Mouse (Mus musculus): ENCODE measurements around the gene Olfr520.
"Not testable (repeated sequence)": the region's sequence is repeated elsewhere in the genome, so short reads cannot be mapped to it uniquely, and the experiment has no call there.

Olfr520 gene

DNA sequence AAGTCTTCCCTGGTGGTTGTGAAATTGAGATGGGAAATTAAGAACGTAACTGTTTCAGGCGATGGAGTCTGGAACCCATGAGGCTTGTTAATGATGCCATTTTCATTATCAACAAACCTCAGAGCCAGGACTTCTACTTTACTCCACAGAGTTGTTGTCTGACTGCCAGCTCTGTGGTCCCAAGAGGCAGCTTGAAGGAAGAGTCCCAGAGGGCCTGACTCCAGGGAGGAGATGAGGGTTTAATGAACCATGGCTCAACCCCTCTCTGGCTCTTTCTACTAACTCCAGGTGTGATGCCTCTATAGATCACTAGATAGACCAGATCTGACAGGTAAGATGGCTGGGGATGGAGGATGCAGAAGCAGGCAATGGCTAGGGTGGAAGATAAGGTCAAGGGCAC is at the start of gene Olfr520:
TSS of gene Olfr520 (plus strand) at position 301 of the 400 bp plus-strand sequence.
- no peak for DNase-seq (ENCODE audit: low read depth, low spot score)

GRCm38 (mm10) chr7:99680771-99681170 is 49.3 kb upstream of the Olfr520 start:
- DNase-seq (ENCODE audit: low read depth, low spot score) = no peak

- DNase-seq (ENCODE audit: low read depth, low spot score) = no peak
Measured at GRCm38 (mm10) chr7:99684086-99684485, 46.0 kb upstream of the Olfr520 start.

GRCm38 (mm10) chr7:99690819-99691218 is 39.3 kb upstream of the Olfr520 start:
- DNase-seq (ENCODE audit: low read depth, low spot score) = no peak

GRCm38 (mm10) chr7:99692396-99692795 is 37.7 kb upstream of the Olfr520 start:
- no peak for DNase-seq (ENCODE audit: low read depth, low spot score)

DNA sequence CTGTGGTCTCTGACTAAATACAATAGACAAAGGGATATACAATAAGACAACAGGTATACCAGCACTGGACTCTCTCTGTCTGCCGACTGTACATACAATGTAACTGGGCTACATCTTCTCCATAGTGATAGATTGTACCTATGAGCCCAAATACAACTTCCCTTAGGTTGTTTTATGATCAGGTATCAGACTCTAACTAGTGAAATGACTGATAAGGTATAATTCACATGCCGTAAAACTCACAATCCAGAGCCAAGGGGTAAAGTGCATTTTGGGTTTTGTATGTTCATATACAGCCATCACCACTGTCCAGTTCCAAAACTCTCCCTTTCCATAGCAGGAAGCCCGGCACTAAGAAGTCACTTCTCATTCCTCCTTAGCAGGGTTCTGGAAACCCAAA is 36.7 kb upstream of the Olfr520 start:
- DNase-seq (ENCODE audit: low read depth, low spot score) = no peak

DNA sequence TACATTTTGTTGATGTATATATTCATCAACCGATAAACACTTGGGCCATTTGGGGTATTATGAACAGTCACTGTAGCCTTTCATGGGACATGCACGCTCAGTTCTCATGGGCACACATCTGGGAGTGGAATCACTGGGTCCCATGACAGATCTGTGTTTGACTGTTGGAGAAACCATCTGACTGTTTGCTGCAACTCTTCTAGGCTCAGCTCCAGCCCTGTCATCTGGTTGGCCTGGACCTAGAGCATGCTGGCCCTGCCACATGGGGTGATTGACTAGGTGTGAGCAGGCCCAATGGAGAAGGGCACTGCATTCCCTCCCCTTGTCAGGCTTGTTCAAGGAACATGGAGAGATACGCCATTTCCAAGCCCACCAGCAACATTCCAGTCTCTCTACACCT is 36.1 kb upstream of the Olfr520 start:
- no peak for DNase-seq (ENCODE audit: low read depth, low spot score)

DNA sequence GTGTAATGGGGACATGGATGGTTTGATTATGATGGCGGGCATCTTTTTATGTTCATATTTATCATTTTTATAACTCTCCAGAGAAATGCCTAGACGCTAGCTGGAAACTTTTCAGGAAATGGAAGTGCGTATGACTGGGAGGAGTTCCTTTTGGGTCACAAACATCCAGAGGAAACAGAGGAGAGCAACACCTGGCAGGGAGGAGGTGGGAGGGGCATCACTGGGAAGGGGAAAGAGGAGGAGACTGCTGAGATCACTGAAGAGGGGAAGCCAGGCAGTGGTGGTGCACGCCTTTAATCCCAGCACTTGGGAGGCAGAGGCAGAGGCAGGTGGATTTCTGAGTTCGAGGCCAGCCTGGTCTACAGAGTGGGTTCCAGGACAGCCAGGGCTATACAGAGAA is 35.6 kb upstream of the Olfr520 start:
- DNase-seq (ENCODE audit: low read depth, low spot score) = not testable (repeated sequence)

GRCm38 (mm10) chr7:99695471-99696057 is 34.5 kb upstream of the Olfr520 start:
- DNase-seq (ENCODE audit: low read depth, low spot score) = no peak

- DNase-seq (ENCODE audit: low read depth, low spot score) = no peak
Measured at GRCm38 (mm10) chr7:99698576-99698975, 31.5 kb upstream of the Olfr520 start.

DNA sequence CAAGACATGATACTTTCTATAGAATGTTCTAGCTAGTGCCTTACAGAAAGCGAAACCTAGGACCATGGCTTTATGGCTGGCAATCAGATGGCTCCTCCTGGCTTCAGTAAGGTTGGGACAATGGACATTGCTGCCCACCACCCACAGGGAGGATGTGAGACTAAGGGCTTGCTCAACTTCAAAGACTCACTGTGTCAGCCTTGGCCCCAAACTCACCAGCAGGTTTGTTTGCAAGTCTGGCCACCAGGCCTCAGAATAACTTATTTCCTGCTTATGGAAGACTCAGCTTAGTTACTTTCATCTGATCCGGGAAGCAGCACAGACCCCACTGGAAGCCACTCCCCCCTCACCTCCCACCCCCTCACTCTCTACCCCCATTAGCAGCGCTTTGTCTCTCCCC is 31.0 kb upstream of the Olfr520 start:
- no peak for DNase-seq (ENCODE audit: low read depth, low spot score)

GRCm38 (mm10) chr7:99699709-99700151 is 30.3 kb upstream of the Olfr520 start:
- DNase-seq (ENCODE audit: low read depth, low spot score) = no peak

GRCm38 (mm10) chr7:99700641-99701040 is 29.4 kb upstream of the Olfr520 start:
- DNase-seq (ENCODE audit: low read depth, low spot score) = no peak

- DNase-seq (ENCODE audit: low read depth, low spot score) = no peak
Measured at GRCm38 (mm10) chr7:99702201-99702600, 27.9 kb upstream of the Olfr520 start.

DNA sequence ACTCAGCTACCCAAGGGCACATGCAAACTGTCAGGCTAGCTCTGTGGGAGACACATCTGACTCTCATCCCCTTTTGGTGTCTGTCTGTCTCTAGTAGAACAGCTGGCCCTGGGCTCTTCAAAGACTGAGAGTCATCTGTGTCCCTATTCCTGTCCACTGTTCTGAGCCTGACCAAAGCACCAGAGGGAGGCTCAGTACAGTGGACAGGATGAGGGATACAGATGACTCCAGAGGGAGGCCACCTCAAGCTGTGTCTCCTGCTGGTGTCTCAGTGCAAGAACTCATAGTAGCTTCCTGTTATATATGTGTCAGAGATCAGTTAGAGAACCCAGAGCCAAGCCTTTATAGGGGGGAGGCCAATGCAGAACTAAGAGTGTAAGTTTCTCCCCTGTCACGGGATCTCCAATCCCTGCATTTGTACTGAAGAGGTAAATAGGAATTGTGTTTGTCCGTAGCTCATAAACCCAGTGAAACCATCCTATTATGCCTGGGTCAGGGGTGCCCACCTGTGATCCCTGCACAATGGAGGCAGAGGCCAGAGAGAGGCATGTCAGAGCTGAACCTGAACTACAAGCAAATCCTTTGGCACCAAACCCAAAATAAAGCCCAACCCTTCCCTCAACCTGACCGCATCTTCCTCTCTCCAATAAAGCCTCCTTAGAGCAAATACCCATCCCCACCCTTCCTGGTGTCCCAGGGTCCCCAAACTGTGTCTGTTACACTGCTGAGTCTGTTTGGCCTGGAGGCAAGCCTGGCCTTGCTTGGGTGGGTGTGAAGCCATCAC is 25.1 kb upstream of the Olfr520 start:
- DNase-seq (ENCODE audit: low read depth, low spot score) = no peak

- DNase-seq (ENCODE audit: low read depth, low spot score) = no peak
Measured at GRCm38 (mm10) chr7:99706341-99707037, 23.6 kb upstream of the Olfr520 start.

- DNase-seq (ENCODE audit: low read depth, low spot score) = no peak
Measured at GRCm38 (mm10) chr7:99707038-99707595, 23.0 kb upstream of the Olfr520 start.

- no peak for DNase-seq (ENCODE audit: low read depth, low spot score)
Measured at GRCm38 (mm10) chr7:99707671-99708070, 22.4 kb upstream of the Olfr520 start.

- no peak for DNase-seq (ENCODE audit: low read depth, low spot score)
Measured at GRCm38 (mm10) chr7:99708301-99708721, 21.8 kb upstream of the Olfr520 start.

DNA sequence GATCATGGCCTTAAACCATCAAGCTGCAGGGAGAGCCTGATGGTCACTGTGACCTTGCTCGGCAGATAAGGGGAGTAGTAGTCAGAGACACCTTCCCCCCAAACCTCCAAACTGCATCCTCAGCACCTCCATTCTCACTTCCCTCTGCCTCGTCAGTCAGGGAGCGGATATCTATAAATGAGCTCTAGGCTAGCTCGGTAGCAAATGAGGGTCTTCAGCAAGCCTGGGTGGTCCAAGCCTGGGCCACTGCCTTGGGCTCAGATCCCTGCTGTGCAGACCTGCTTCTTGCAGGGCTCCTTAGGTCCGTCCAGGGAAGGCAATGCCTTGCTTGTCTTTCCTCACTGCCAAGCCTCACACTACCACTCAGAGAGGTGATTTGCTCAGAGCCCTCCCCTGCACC is 21.3 kb upstream of the Olfr520 start:
- DNase-seq (ENCODE audit: low read depth, low spot score) = no peak

GRCm38 (mm10) chr7:99709992-99710391 is 20.1 kb upstream of the Olfr520 start:
- DNase-seq (ENCODE audit: low read depth, low spot score) = no peak

GRCm38 (mm10) chr7:99710476-99710875 is 19.6 kb upstream of the Olfr520 start:
- DNase-seq (ENCODE audit: low read depth, low spot score) = peak; percentile 13

Measured in WW6 (cell line).